Mouse (Mus musculus): Measurements from ENCODE around the gene Dnmt3b. TPM values are rescaled to one million over a fixed set of nuclear protein-coding genes. Genes with fewer than 3 reads are reported as not detected.
A peak's percentile ranks its signal among the peaks of the same experiment; 100 is the strongest.

The Dnmt3b gene
- total and polyA plus RNA-seq, 2 experiments from 2014 or later: 1.7 to 5.3 TPM

DNA sequence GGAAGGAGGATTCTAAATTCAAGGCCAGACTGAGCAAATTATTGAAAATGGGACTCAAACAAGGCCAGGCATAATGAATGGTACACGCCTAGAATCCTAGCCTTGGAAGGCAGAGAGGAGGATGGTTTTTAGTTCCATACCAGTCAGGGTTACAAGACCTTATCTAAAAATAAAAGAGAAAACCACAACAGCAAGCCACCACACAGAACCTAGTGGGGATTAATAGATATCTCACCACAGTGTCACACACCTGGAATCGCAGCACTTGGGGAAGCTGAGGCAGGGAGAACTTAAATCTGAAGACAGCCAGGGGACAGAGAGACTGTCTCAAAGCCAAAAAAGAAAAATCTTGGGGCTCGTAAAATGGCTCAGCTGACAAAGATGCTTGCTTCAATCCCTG, 18.3 kb upstream of the Dnmt3b start:
- peaks cover 20% of the 10 kb centered on the region for H3K36me3 ChIP-seq (ENCODE audit: insufficient read depth, low read length)
- TF ChIP-seq CTCF (IDR thresholded peaks at IDR 0.05): no peak
- no peak overlapping the region for H3K27ac ChIP-seq (ENCODE audit: low read depth, low read length)
- 92% methylated on average over 3 of the region's 3 CpGs for WGBS
- H3K27me3 ChIP-seq (ENCODE audit: insufficient read depth, low read length): no peaks in the 10 kb centered on the region
- no peak overlapping the region for H3K4me3 ChIP-seq (ENCODE audit: low read depth, low read length)
- H3K4me1 ChIP-seq (ENCODE audit: insufficient read depth, low read length): peaks cover 4% of the 10 kb centered on the region; the same call in 1 of the 2 replicates
- DNase-seq (ENCODE audit: low spot score): no peak
- ATAC-seq (ENCODE audit: low FRiP score): no peak
- H3K9me3 ChIP-seq (ENCODE audit: low read length): no peaks in the 10 kb centered on the region
- H3K9ac ChIP-seq (replicated peaks; ENCODE audit: low read length, poor library complexity, severe bottlenecking): no peak overlapping the region
- H3K4me2 ChIP-seq (ENCODE audit: low read depth, low read length, poor library complexity, severe bottlenecking): no peak overlapping the region

DNA sequence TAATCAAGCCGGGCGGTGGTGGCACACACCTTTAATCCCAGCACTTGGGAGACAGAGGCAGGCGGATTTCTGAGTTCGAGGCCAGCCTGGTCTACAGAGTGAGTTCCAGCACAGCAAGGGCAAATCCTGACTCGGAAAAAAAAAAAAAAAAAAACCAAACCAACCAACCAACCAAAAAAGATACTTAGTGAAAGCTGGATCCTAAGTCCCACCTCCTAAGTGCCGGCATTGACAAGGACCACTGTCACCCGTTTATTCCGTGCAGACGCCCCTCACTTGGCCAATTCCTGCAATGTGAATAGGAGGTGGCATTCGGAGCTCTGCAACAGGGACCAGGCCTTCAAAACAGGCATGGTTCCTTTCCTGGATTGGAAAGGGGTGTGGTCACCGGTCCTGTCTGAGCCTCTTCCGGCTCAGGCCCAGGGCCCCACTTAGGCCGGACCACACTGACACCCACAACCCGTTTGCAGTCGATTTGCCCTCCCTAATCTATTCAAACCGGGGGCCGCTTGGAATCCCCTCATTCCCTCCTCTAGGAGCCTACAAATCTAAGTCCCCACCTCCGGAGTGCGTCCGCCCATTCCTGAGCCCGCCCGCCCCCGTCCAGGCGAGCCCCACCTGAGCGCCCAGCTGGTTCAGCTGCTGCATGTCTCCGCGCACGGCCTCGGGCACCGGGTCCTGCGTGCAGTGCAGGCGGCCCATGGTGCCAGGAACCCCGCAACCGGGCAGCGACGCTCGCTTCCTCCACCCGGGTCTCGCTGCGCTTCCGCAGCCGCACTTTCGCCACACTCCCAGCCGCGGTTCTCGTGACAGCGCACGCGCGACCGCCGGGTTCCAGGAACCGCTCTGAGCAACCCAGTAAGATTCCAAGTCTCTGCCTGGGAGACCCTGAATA, 17.0 kb upstream of the Dnmt3b start, which contains the start of gene Commd7:
Gene Commd7 (minus strand): TSS at position 806 of the 895 bp plus-strand sequence.
- TF ChIP-seq CTCF (IDR thresholded peaks at IDR 0.05): no peak
- ATAC-seq (ENCODE audit: low FRiP score): peak; percentile 81
- Histone ChIP-seq H3K9ac (replicated peaks; ENCODE audit: low read length, poor library complexity, severe bottlenecking) (peak within 1 kb of the TSS; percentile 87), H3K4me3 (ENCODE audit: low read depth, low read length) (peak within 1 kb of the TSS; percentile 86), H3K36me3 (ENCODE audit: insufficient read depth, low read length) (peaks cover 12% of the 10 kb centered on the region), H3K9me3 (ENCODE audit: low read length) (no peaks in the 10 kb centered on the region), H3K4me1 (ENCODE audit: insufficient read depth, low read length) (peaks cover 4% of the 10 kb centered on the region; the same call in 1 of the 2 replicates), H3K27ac (ENCODE audit: low read depth, low read length) (peak within 1 kb of the TSS; percentile 91), H3K4me2 (ENCODE audit: low read depth, low read length, poor library complexity, severe bottlenecking) (peak within 1 kb of the TSS; percentile 64), H3K27me3 (ENCODE audit: insufficient read depth, low read length) (no peaks in the 10 kb centered on the region)
- peak; percentile 84 for DNase-seq (ENCODE audit: low spot score)
- 5% methylated on average over 53 of the region's 53 CpGs for WGBS

DNA sequence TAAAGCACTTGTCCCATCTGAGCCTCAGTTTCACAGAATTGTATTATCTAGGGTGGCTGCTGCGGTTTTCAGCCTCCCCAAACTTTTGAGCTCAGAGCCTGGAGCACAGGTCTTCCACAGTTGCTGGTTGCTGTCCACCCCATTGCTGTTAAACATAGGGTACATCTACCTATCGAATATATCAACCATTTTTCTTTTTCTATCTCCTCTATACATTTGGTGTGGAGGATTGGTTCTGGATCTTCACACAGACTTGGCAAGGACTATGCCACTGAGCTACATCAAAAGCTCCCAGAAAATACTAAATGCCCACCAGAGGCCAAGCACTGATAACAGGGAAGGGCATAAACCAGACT, 16.4 kb upstream of the Dnmt3b start:
- H3K36me3 ChIP-seq (ENCODE audit: insufficient read depth, low read length): peaks cover 7% of the 10 kb centered on the region
- H3K27me3 ChIP-seq (ENCODE audit: insufficient read depth, low read length): no peaks in the 10 kb centered on the region
- peaks cover 4% of the 10 kb centered on the region; the same call in 1 of the 2 replicates for H3K4me1 ChIP-seq (ENCODE audit: insufficient read depth, low read length)
- no peak for ATAC-seq (ENCODE audit: low FRiP score)
- DNase-seq (ENCODE audit: low spot score): no peak
- H3K27ac ChIP-seq (ENCODE audit: low read depth, low read length): peak overlapping the region; percentile 91; the same call in 1 of the 2 replicates
- H3K9me3 ChIP-seq (ENCODE audit: low read length): no peaks in the 10 kb centered on the region
- TF ChIP-seq CTCF (IDR thresholded peaks at IDR 0.05): no peak
- peak overlapping the region; percentile 87 for H3K9ac ChIP-seq (replicated peaks; ENCODE audit: low read length, poor library complexity, severe bottlenecking)
- H3K4me2 ChIP-seq (ENCODE audit: low read depth, low read length, poor library complexity, severe bottlenecking): peak overlapping the region; percentile 64
- WGBS: 28% methylated on average over 2 of the region's 2 CpGs
- peak overlapping the region; percentile 86 for H3K4me3 ChIP-seq (ENCODE audit: low read depth, low read length)

DNA sequence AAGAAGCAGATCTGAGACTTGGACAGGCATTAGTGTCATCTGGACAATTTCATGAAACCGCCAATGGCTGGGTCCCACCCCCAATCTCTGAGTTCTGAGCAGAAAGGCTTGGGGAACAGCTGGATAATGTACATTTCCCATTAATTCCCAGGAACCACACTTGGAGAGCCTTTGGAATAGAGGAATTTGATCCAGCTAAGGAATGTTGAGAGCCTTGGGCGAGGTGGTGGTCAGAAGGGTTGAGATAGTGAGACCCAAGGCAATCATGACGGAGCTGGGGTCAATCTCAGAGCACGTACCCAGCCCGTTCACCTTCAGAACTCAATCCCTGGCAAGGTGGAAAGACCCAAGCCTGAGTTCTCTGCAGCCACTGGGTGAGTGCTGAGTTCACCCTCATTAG, 16.0 kb upstream of the Dnmt3b start:
- TF ChIP-seq CTCF (IDR thresholded peaks at IDR 0.05): no peak
- Histone ChIP-seq H3K27ac (ENCODE audit: low read depth, low read length) (no peak overlapping the region), H3K9ac (replicated peaks; ENCODE audit: low read length, poor library complexity, severe bottlenecking) (peak overlapping the region; percentile 87; the same call in 1 of the 2 replicates), H3K4me2 (ENCODE audit: low read depth, low read length, poor library complexity, severe bottlenecking) (peak overlapping the region; percentile 64; the same call in 1 of the 2 replicates), H3K27me3 (ENCODE audit: insufficient read depth, low read length) (no peaks in the 10 kb centered on the region), H3K4me3 (ENCODE audit: low read depth, low read length) (no peak overlapping the region), H3K36me3 (ENCODE audit: insufficient read depth, low read length) (peaks cover 3% of the 10 kb centered on the region), H3K4me1 (ENCODE audit: insufficient read depth, low read length) (peaks cover 4% of the 10 kb centered on the region; the same call in 1 of the 2 replicates), H3K9me3 (ENCODE audit: low read length) (no peaks in the 10 kb centered on the region)
- ATAC-seq (ENCODE audit: low FRiP score) (no peak), DNase-seq (ENCODE audit: low spot score) (no peak)
- 95% methylated on average over 5 of the region's 5 CpGs for WGBS

DNA sequence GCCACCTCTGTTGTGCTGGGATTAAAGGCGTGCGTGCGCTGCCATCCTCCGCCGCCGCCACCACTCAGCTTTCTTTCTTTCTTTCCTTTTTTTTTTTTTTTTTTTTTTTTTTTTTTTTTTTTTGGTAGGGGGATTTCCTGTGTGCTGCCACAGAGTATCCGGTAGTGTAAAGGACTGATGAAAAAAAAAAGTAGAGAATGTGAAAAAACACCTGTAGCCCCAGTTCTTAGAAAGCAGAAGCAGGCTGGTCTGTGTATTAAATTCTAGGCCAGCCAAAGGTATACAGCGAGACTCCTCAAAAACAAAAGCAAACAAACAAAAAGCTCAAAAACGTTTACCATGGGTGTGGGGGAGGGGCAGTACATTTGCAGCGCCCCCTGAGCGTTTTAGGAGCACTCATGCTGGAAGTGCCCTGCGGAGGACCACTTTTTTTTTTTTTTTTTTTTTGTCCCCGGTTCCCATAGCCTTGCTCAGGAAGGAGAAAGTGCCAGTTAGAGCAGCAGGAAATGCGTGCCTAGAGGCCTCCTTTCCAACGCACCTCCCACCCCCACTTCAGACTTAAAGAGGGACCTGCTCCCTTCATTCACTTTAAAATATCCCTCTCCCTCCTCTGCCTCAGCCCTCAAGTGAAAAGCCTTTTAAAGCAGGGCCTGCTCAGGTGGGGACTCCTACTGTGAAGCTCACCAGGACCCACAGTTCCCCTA, 10.1 kb upstream of the Dnmt3b start:
- Histone ChIP-seq H3K27me3 (ENCODE audit: insufficient read depth, low read length) (no peaks in the 10 kb centered on the region; the same call in 1 of the 2 replicates), H3K4me2 (ENCODE audit: low read depth, low read length, poor library complexity, severe bottlenecking) (no peak overlapping the region), H3K4me1 (ENCODE audit: insufficient read depth, low read length) (no peaks in the 10 kb centered on the region), H3K9me3 (ENCODE audit: low read length) (no peaks in the 10 kb centered on the region), H3K4me3 (ENCODE audit: low read depth, low read length) (no peak overlapping the region), H3K9ac (replicated peaks; ENCODE audit: low read length, poor library complexity, severe bottlenecking) (no peak overlapping the region), H3K36me3 (ENCODE audit: insufficient read depth, low read length) (no peaks in the 10 kb centered on the region), H3K27ac (ENCODE audit: low read depth, low read length) (no peak overlapping the region)
- TF ChIP-seq CTCF (IDR thresholded peaks at IDR 0.05): no peak
- ATAC-seq (ENCODE audit: low FRiP score) (no peak), DNase-seq (ENCODE audit: low spot score) (no peak)
- WGBS: 20% methylated on average over 15 of the region's 15 CpGs
